12 mouse cellular contexts compared by ENCODE assay signal in genomic region chr6:134065018-134065725, GRCm38 (mm10). TPM values are rescaled to one million over a fixed set of nuclear protein-coding genes. Genes with fewer than 3 reads are reported as not detected.
DNase-seq lines count a peak whose midpoint lies in the region; ATAC-seq lines count a peak whose summit lies in the region.
"Had no signal": no experiment of that assay in that cellular context is flagged by ENCODE, and none has a peak within 500 bp of the region (broad histone marks: within the 10 kb centered on the region; RNA-seq: fewer than 3 reads in every experiment).

No protein-coding gene starts in this region.

- ATAC-seq in common myeloid progenitor, adult 5-6 weeks (replicated peaks; ENCODE audit: low read depth, poor library complexity, severe bottlenecking), result peak; percentile 82
- peak; percentile 89 for ATAC-seq in megakaryocyte, adult 5-6 weeks (ENCODE audit: poor library complexity, severe bottlenecking)

- DNase-seq in layer of hippocampus, adult 9-11 months, result peak; percentile 44
- no peak for DNase-seq in layer of hippocampus, postnatal 36 days
- peak; percentile 35 for DNase-seq in CD4-positive helper T cell, adult 2 months (ENCODE audit: low read depth, low spot score)
- DNase-seq in frontal cortex, postnatal 14 days (ENCODE audit: low spot score in 2 of 2), result no peak
- no peak for DNase-seq in hindbrain, embryonic 10.5 days (ENCODE audit: low spot score)
- no peak for DNase-seq in cerebellum, adult 18-20 months
- DNase-seq: right cerebral cortex, postnatal 4 days; thymus, adult 18-20 months had no signal

- H3K9me3 ChIP-seq in hindbrain, embryonic 10.5 days, result no peaks in the 10 kb centered on the region
- H3K9me3 ChIP-seq: hindbrain, embryonic 15.5 days had no signal

- peaks cover 28% of the 10 kb centered on the region for H3K36me3 ChIP-seq in hindbrain, embryonic 10.5 days
- H3K36me3 ChIP-seq: hindbrain, embryonic 15.5 days had no signal

- no peak overlapping the region for H3K27ac ChIP-seq in hindbrain, embryonic 10.5 days
- H3K27ac ChIP-seq: hindbrain, embryonic 15.5 days; liver, embryonic 14.5 days had no signal

- 89% methylated on average over 11 of the region's 11 CpGs for WGBS in hindbrain, embryonic 10.5 days

- no peak overlapping the region for H3K4me3 ChIP-seq in hindbrain, embryonic 10.5 days
- H3K4me3 ChIP-seq: hindbrain, embryonic 15.5 days had no signal

- H3K4me1 ChIP-seq in hindbrain, embryonic 10.5 days (replicated peaks), result 0 out of 2 replicates have a peak, but pooled peaks cover 10% of the 10 kb centered on the region
- H3K4me1 ChIP-seq: hindbrain, embryonic 15.5 days had no signal

- no peaks in the 10 kb centered on the region for H3K27me3 ChIP-seq in hindbrain, embryonic 10.5 days (ENCODE audit: insufficient read depth, poor library complexity, severe bottlenecking)
- H3K27me3 ChIP-seq: hindbrain, embryonic 15.5 days had no signal

RNA-seq across cellular contexts. Expression of gene Etv6, which starts 29.7 kb away (rescaled TPM):
- 10 to 100 TPM in 1 of 2 experiments, 1 to 10 TPM in 1; 9.9 to 11.2 TPM for total RNA-seq in layer of hippocampus, postnatal 36 days (2021)
- total RNA-seq in common myeloid progenitor, adult 5-6 weeks (2017), result 110 and 129 TPM in 2 replicates
- 51.9 and 66.7 TPM in 2 replicates for total RNA-seq in megakaryocyte, adult 5-6 weeks (2015)
- total RNA-seq in megakaryocyte, adult 5-6 weeks (2017), result 32.9 and 42.3 TPM in 2 replicates
- polyA plus RNA-seq in hindbrain, embryonic 10.5 days (2016; fragmentation: Nextera tagmentation; extraction: Ambion mirVana), result 12.1 and 14.6 TPM in 2 replicates

Comparison
In these comparisons a context has a peak if more than half of its experiments do, and no peak if none do; other contexts are left out.
1. DNase-seq: peak in layer of hippocampus, adult 9-11 months (single experiment) and CD4-positive helper T cell, adult 2 months (single experiment); none in layer of hippocampus, postnatal 36 days (0 of 2), frontal cortex, postnatal 14 days (0 of 2), hindbrain, embryonic 10.5 days (single experiment) and cerebellum, adult 18-20 months (0 of 2).